Mouse (Mus musculus) adrenal gland, postnatal 36 days (tissue): ENCODE results near the gene Trdmt1. TPM values are rescaled to one million over a fixed set of nuclear protein-coding genes. Genes with fewer than 3 reads are reported as not detected.
"Not testable (repeated sequence)": the region's sequence is repeated elsewhere in the genome, so short reads cannot be mapped to it uniquely, and the experiment has no call there.

ENCODE experiments used
- DNase-seq, 2 experiments: peaks; one replicate each; pipeline ENCODE4 v3.0.0; 2021; ENCODE audit warnings: mixed read lengths in 1 of 2
- long read RNA-seq, 2 experiments: library from polyadenylated mRNA; stranded (forward); transcript quantifications; one replicate each; pipeline ENCODE4 v2.0.0; 2021; ENCODE audit warnings: borderline sequencing depth in 2 of 2
- total RNA-seq, 2 experiments: library from RNA; stranded (reverse); gene quantifications; 2 replicates each; pipeline ENCODE4 v1.2.3; 2021

The Trdmt1 gene
- 1 to 10 TPM; 3.7 to 7.9 TPM for total RNA-seq
- long read RNA-seq, experiment 1 = 0 reads
- long read RNA-seq, experiment 2, partial matches to known transcripts = 1 of 2 reads
- long read RNA-seq, experiment 2, other reads (novel, unspliced or antisense) = 0 of 2 reads

- DNase-seq = peak; percentile 88 to 91
Measured at GRCm38 (mm10) chr2:13544193-13544824, at the start of gene Trdmt1. Trdmt1 (minus strand) TSS chr2:13544668.

GRCm38 (mm10) chr2:13593328-13593727, 48.9 kb upstream of the Trdmt1 start:
- DNase-seq = no peak

GRCm38 (mm10) chr2:13583746-13584145, 39.3 kb upstream of the Trdmt1 start:
- DNase-seq = not testable (repeated sequence)

GRCm38 (mm10) chr2:13582184-13582583, 37.7 kb upstream of the Trdmt1 start:
- DNase-seq = no peak

GRCm38 (mm10) chr2:13579991-13580390, 35.5 kb upstream of the Trdmt1 start:
- peak in 1 of 2 experiments; percentile 19 for DNase-seq

GRCm38 (mm10) chr2:13579315-13579714, 34.8 kb upstream of the Trdmt1 start:
- DNase-seq = no peak

GRCm38 (mm10) chr2:13578473-13579152, 34.1 kb upstream of the Trdmt1 start:
- DNase-seq = peak in 1 of 2 experiments; percentile 31

GRCm38 (mm10) chr2:13577399-13577798, 32.9 kb upstream of the Trdmt1 start:
- no peak for DNase-seq

- no peak for DNase-seq
Measured at GRCm38 (mm10) chr2:13575926-13576325, 31.5 kb upstream of the Trdmt1 start.

GRCm38 (mm10) chr2:13575287-13575801, 30.9 kb upstream of the Trdmt1 start:
- peak; percentile 78 to 85 for DNase-seq

GRCm38 (mm10) chr2:13574801-13575150, 30.3 kb upstream of the Trdmt1 start:
- DNase-seq = peak; percentile 11 to 44

- DNase-seq = peak; percentile 62 to 77
Measured at GRCm38 (mm10) chr2:13574066-13574800, 29.8 kb upstream of the Trdmt1 start.

- peak; percentile 90 to 91 for DNase-seq
Measured at GRCm38 (mm10) chr2:13573408-13574065, 29.1 kb upstream of the Trdmt1 start, which contains the start of gene Vim. Vim (plus strand) TSS chr2:13573927.

GRCm38 (mm10) chr2:13572647-13573407, 28.4 kb upstream of the Trdmt1 start:
- peak in 1 of 2 experiments; percentile 7 for DNase-seq

GRCm38 (mm10) chr2:13572101-13572553, 27.7 kb upstream of the Trdmt1 start:
- peak in 1 of 2 experiments; percentile 5 for DNase-seq

GRCm38 (mm10) chr2:13570122-13570521, 25.7 kb upstream of the Trdmt1 start:
- DNase-seq = no peak

GRCm38 (mm10) chr2:13560396-13560795, 15.9 kb upstream of the Trdmt1 start:
- no peak for DNase-seq

- no peak for DNase-seq
Measured at GRCm38 (mm10) chr2:13559729-13560128, 15.3 kb upstream of the Trdmt1 start.

GRCm38 (mm10) chr2:13559303-13559702, 14.8 kb upstream of the Trdmt1 start:
- no peak for DNase-seq

GRCm38 (mm10) chr2:13558607-13559262, 14.3 kb upstream of the Trdmt1 start:
- DNase-seq = no peak
